Mouse (Mus musculus): ENCODE data around the gene Gm19684.
"Not testable (repeated sequence)": the region's sequence is repeated elsewhere in the genome, so short reads cannot be mapped to it uniquely, and the experiment has no call there.

Gm19684 gene

DNA sequence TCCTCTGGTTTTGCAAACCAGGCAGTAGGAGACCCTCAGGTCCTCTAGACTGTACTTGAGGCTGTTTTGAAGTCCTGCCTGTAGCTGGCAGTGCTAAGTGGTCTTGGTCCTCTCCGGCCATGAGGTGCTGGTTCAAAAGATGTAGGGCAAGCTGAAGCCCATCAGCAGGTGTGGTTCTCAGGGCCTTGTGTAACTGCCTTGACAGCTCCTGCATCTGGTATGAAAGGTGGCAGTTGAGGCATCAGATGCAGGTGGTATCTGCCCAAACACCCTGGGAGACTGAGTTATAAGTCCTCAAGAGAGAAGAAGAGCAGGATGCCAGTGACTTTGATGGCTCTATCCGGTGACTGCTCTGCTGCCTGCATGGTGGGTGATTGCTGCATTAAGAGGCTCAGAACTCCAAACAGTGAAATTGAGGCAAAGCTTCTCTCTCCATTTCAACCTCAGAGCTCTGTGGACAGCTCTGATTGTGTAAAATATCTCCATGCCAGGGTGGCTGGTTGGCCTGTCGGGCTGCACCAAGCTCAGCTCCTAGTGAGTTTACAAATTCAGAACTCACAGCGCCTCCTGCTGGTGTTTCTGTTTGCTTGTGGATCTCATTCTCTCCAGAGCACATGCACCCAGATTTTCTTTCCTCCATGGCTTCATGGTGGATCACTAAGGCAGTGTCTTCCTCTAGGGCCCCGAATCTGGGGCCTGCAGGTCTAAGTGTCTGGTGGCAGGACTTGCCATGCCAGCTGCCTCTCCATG is 10.2 kb downstream of the Gm19684 start:
- DNase-seq: no peak

DNA sequence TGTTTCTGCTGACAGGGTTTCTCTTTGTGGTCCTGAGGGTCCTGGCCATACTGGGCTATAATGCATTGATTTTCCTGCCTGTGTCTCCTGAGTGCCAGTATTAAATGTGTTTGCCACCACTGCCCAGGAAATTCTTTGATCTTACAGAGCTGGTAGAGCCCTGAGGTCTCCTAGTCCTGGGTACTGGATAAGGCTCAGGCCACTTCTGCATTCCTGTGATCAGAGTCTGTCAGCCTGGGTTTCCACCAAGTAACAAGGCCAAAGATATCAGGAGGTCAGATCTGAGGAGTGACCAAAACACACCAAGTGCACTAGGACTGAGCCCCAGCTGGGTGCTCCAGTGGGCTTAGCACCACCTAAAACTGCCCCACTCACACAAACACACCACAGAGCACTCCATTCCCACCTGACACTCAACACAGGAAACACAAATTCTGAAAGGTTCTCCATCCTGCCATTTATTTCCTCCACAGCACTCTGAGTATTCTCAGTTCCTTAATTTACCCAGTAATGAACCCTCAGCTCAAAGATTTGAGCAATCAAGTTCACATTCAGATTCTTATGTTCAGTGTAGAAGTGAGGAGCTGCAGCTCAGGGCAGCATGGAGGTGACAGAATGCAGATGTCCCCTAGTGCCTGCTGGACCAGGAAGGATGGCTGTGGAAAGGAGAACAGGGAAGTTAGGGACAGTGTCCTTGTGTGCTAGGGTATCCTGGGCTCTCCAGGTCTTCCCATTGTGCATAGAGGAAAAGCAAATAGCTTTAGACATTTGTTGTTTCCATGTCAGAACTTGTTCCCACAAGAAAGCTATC is 14.1 kb downstream of the Gm19684 start:
- DNase-seq: not testable (repeated sequence)

- not testable (repeated sequence) for DNase-seq
Measured at GRCm38 (mm10) chr17:36136299-36136848, 14.9 kb downstream of the Gm19684 start.

GRCm38 (mm10) chr17:36145111-36145860 is 23.8 kb downstream of the Gm19684 start:
- peak; percentile 37 for DNase-seq

DNA sequence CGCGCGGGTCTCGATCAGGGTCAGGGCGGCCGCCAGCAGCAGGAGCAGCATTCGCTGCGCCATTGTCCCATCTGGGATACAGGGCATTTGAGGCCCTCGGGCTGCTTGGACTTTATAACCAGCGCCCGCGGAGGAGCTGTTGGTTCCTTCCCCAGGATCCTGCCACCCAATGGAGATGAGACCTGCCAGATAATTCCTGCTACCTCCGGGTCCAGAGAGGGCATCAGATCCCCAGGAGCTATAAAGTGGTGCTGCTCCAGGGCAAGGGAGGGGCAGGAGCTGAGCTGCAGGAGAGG is 24.3 kb downstream of the Gm19684 start:
- not testable (repeated sequence) for DNase-seq

- not testable (repeated sequence) for DNase-seq
Measured at GRCm38 (mm10) chr17:36146937-36147336, 25.5 kb downstream of the Gm19684 start.

- not testable (repeated sequence) for DNase-seq
Measured at GRCm38 (mm10) chr17:36148468-36148867, 27.0 kb downstream of the Gm19684 start.

- DNase-seq: not testable (repeated sequence)
Measured at GRCm38 (mm10) chr17:36151200-36151599, 29.7 kb downstream of the Gm19684 start.

DNA sequence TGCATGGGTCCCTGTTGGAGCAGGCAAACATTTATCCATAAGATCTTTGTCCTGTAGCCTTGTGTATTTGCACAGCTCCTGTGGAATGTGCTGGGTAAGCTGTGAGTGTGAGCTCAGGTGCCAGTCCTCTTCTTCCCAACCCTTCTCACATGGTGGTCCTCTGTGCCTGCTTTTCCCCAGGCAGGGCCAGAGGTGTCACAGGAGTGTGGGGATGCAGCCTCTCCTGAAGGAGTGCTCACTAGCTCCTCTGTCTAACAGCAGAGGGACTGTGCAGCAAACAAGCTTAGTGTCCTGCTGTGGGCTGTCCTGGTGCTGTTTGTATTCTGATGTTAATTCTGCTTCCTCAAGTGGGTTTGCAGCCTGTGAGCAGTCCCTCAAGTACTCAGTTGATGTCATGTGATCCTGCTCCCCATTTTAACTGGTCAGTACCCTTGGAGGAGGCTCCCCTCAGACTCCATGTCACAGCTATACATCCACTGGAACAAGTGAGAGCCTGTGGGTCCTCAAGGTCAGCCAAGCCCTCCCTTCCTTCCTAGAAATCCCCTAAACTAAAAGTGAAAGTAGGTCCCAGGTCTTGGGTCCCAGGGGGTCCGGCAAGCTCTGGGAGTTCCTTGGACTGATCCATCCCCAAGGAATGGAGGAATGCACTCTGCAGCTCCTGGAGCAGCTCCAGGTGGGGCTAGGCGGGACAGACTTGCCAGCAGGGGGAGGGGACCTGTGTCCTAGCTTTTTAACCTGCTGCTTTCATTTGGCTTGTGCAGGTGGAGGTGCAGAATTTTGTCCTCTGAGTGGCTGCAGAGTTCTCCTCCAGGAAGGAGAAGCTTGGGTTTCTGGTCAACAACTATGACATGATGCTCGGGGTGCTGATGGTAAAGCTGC is 33.0 kb downstream of the Gm19684 start:
- no peak for DNase-seq

GRCm38 (mm10) chr17:36157782-36158181 is 36.3 kb downstream of the Gm19684 start:
- peak; percentile 29 for DNase-seq

GRCm38 (mm10) chr17:36158264-36158663 is 36.8 kb downstream of the Gm19684 start:
- not testable (repeated sequence) for DNase-seq

DNA sequence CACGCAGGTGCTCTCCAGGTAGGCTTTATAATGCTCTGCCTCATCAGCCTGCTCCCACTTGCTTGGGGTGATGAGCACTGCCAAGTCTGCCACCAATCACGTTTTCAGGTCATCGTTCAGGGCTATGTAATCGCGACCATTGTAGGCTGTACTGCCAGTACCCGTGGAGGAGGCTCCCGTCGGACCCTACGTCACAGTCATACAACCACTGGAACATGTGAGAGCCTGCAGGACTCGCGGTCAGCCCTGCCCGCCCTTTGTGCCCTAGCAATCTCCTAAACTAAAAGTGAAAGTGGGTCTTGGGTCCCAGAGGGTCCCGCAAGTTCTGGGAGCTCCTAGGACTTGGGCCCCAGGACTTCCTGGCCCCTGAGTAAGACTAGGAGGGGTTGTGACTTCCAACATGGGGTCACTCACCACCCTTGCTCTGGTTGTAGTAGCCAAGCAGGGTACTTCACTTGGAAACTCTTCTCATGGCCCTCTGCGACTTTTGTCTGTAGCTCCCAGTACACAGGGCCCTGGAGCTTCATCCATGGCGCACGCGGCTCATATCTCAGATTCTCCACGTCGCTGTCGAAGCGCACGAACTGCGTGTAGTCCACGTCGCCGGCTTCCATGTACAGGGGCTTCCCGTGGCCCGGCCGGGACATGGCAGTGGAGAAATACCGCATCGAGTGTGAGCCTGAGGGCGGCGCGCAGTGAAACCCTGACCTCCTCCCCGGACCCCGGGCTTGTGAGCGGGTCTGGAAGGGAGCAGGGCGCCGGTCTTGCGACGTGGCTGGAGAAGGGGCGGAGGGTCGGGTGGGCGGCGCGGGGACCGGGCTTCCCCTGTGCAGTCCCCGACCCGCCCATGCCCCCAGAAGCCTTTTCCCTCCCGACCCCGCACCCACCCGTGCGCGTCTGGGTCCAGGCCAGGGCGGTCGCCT is 39.9 kb downstream of the Gm19684 start:
- peak; percentile 29 for DNase-seq

DNA sequence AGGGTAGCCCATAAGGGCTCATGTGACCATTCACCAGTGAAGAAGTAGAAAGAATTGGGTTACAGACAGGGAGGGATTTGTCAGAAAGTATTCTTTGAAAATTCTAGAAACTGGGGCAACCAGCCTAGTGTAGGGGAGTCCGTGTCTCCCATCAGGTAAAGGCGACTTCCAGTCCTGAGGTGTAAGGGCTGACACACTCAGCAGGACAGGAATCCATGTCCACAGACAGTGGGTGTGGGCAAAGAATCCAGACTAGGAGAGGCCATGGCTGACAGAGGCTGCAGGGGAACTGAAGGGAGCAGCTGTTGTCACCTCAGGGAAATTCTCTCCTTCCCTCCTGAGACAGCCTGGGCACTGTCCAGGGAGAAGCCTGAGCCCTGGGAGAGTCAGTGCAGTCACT is 45.4 kb downstream of the Gm19684 start:
- DNase-seq: not testable (repeated sequence)

DNA sequence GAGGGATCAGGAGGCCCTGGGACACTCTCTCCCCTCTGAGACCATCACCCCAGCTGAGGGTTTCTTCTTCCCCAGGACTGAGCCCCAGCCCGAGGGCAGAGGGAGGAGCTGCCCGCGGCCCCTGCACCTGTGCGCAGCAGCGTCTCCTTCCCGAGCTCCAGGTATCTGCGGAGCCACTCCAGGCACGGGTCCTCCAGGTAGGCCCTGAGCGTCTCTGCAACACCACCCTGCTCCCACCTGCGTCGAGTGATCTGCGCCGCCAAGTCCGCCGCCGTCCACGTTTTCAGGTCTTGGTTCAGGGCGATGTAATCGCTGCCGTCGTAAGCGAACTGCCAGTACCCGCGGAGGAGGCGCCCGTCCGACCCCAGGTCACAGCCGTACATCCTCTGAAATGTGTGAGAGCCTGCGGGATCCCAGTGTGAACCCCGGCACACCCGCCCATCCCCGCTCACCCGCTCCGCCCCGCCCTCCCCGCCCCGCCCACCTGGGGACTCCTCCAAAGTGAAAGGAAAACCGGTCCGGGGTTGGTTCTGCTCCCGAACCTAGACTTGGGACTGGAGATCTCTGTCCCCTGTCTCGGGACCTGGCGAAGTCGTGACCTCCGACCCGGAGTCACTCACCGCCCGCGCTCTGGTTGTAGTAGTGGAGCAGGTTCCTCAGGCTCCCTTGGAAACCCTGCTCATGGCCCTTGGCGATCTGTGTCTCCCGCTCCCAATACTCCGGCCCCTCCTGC is 46.0 kb downstream of the Gm19684 start:
- peak; percentile 20 for DNase-seq

GRCm38 (mm10) chr17:36168039-36168652 is 46.7 kb downstream of the Gm19684 start, which contains the start of gene Gm8909:
Gene Gm8909, minus strand, starts transcription at chr17:36168537.
- peak; percentile 11 for DNase-seq

DNA sequence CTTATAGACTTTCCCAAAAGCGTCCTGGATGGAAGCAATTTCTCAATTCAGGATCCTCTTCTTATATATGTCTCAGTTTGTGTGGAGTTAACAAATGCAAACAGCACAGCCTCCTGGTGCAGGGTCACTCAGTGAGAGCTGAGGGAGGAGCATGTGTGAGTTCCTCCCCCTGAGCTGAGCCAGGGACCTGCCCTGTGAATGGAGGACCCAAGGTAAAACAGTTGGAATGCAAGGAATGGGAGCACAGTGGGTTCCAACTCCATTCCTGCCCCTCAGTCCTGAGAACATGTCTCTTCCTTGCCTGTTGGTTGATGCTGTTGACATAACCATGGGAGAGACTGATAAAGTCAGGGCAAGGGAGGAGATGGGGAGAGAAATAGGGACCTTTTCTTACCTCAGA is 47.6 kb downstream of the Gm19684 start:
- not testable (repeated sequence) for DNase-seq

GRCm38 (mm10) chr17:36169753-36170152 is 48.3 kb downstream of the Gm19684 start:
- DNase-seq: no peak

DNA sequence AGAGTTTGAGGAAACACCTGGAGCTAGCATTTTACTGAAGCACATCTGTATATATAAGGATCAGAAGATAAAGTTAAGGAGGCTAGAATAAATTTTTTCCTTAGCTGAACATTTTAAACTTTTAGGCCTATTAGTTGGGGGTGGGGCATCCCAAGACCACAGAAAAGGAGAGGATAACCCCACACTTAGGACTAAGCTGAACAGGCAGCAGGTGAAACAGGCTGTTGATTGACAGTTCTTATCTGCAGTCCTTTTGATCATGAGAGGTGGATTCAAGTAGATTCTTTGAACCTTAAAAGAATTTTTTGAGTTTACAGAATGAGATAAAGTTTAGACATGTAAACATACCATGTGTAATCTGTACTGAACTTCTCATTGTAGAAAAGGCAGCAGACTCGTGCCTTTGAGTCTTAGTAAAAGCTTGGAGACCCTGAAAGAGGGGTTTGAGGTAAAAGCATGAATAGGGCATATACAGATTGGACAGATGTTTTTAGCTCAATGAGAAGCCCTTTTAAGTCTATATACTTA is 48.9 kb downstream of the Gm19684 start:
- DNase-seq: no peak

GRCm38 (mm10) chr17:36176132-36176531 is 54.7 kb downstream of the Gm19684 start:
- DNase-seq: not testable (repeated sequence)

Data from retina, postnatal 1 day (tissue).